Mouse (Mus musculus) lung, adult 2 months (tissue): ENCODE measurements at regions not wholly inside any gene's neighbourhood (a gene's known extent, or its start where the extent isn't known, plus 50 kb on each side); places are given as distances from the start of the nearest gene placed in this dataset.

Experiments used
- CTCF ChIP-seq: fragments of 200-500 bp; IDR thresholded peaks from 2 replicates; pipeline ENCODE4 v1.5.1; 2011; ENCODE audit warnings: mild to moderate bottlenecking, low read length, control low read depth; ENCODE audit not compliant: insufficient read depth
- POLR2A ChIP-seq: fragments of 200-500 bp; IDR thresholded peaks from 2 replicates; pipeline ENCODE4 v1.6.1; 2011; ENCODE audit warnings: low read depth, mild to moderate bottlenecking, control low read depth, low read length, borderline replicate concordance; ENCODE audit errors: extremely low read depth

DNA sequence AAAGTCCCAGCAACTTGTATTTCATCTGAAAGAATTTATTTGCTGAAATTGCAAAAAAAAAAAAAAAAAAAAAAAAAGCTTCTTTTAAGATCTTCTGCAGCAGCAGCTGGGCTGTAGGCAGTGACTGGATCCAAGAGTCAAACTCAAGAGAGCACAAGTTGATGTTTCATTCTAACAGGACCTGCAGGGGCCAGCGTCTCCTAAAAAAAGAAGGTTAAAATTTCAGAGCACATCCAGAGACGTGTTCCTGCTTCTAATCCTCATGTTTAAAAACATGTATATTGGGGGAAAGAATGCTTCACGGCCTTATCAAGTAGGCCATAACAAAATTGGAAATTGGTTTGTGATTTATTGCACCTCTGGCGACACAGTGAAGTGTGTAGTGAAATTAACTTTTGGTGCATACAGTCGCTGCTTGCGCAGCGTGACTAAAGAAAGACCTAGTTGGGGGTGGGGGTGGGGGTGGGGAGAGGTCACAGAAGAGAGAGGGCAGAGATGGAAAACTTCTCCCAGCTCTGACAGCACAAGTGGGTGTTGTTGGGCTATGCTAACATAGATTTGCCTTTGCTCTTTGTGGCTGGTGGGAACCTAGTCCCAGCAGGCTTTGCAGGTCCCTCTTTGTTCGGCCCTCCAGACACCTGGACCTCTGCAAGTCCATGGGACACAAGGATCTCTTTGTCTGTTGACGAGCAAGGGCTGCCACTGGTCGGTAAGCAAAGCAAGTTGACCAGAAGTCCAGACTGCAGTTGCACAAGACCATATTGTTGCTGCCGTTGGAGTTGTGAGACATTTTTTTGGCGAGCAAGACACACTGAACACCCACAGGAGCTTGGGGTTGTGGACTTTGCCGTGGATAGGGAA, 155.7 kb upstream of the Slc30a5 start:
- TF ChIP-seq POLR2A (no peak), CTCF (no peak)
